Mouse (Mus musculus): ENCODE results near the gene Tgfb1.

The Tgfb1 gene

DNA sequence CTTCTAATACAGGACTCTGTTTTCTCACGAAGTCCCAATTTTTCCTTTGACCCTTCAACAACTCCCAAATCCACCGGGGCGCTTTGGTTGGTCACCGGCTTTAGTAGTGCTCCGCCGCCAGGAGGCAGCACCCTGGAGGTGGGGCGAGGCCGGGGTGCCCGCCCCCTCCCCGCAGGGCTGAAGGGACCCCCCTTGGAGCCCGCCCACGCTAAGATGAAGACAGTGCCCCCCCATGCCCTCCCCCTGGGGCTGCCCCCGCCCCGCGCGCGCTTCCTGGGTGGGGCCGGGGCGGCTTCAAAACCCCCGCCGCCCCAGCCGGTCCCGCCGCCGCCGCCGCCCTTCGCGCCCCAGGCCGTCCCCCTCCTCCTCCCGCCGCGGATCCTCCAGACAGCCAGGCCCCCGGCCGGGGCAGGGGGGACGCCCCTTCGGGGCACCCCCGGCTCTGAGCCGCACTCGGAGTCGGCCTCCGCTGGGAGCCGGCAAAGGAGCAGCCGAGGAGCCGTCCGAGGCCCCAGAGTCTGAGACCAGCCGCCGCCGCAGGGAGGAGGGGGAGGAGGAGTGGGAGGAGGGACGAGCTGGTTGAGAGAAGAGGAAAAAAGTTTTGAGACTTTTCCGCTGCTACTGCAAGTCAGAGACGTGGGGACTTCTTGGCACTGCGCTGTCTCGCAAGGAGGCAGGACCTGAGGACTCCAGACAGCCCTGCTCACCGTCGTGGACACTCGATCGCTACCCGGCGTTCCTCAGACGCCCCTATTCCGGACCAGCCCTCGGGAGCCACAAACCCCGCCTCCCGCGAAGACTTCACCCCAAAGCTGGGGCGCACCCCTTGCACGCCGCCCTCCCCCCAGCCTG lies at the start of gene Tgfb1:
Tgfb1 (plus strand) TSS at position 323 of the 852 bp plus-strand sequence.
- DNase-seq (ENCODE audit: low read depth, low spot score), result peak; percentile 57

DNA sequence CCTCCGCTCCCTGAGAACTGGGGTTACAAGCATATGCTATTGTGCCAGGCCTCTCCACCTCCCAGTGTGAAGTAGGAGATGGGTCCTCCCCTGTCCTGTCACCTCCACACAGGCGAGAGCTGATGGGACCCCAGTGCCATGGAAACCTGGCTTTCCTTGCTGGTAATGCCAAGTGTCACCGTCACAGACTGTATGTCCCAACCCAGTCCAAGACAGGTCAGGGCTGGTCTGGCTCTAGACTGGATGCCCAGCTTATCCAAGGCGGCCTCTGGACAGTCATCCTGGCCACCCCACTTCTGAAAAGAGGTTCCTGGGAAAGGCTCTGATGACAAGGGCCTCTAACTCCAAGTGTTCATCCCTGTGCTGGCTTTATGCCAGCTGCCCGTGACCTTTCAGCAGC lies 49.7 kb upstream of the Tgfb1 start:
- no peak for DNase-seq (ENCODE audit: low read depth, low spot score)

DNA sequence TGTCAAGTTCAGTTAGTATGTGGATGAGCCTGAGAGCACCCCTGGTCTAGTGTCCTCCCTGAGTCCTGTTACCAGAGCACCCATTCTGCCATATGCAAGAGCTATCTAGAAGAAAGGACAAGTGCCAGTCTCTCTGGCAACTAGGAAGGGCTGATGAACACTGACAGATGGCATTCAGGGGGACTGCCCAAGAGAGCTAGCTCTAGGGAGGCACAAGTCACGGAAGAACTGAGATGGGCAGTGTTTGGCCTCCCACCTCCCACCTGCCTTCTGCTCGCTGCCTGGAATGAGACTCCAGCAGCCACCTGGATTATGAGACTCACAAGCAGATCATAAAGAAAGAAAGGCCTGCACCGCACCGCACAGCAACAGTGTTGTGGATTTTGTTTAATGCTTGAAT lies 47.0 kb upstream of the Tgfb1 start:
- no peak for DNase-seq (ENCODE audit: low read depth, low spot score)

DNA sequence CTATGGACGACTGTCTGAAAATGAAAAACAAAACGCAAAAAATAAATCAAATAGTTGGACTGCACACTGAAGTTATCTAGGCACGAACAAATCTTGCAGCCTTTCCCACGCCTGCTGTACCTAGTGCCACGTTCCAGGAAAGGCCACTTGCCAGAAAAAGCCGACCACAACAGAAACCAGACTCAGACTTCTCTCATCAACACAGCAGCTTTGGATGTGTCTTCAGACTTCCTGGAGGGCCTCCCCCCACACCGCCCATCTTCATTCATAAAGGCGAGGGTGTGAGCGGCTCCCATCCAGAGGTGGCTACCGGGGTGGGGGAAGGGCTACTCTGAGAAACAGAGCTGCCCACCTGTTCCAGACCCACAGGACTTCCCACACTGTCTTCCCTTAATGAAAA lies 42.7 kb upstream of the Tgfb1 start:
- peak; percentile 5 for DNase-seq (ENCODE audit: low read depth, low spot score)

DNA sequence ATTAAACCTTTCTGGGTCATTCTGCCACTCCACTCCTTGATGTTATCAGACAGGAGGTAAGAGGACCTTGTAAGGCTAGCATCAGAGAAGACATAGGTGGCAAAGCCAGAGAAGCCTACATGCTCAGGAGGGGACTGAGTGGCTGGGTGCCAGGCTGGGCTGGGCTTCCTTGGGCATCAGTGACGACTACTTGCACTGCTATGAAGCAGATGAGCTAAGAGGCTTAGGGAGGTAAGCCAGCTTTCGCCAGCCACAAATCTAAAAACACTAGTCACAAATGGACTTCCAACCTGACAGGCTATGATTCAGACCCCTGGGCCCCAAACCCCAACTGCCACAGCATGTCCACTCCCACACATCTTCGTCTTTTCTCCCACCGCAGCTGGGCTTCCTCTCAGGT lies 42.2 kb upstream of the Tgfb1 start:
- peak; percentile 16 for DNase-seq (ENCODE audit: low read depth, low spot score)

DNA sequence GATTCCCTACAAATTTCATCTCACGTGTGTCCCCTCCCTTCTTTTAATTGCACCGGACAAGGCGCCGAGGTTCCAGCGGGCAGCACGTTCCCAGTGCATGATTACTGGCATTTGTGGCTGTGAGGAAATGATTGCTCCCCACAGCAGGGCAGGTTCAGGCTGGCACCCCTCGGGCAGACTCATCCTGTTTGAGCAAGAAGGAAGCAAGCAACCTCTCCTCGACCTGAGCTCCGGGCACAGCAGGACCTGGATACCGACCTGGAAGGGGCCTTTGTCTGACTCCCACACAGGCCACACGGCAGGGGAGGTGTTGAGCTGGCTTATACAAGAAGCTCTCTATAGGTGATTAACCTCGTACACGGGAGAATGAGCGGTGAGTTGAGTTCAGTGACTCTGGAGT lies 41.7 kb upstream of the Tgfb1 start:
- no peak for DNase-seq (ENCODE audit: low read depth, low spot score)

DNA sequence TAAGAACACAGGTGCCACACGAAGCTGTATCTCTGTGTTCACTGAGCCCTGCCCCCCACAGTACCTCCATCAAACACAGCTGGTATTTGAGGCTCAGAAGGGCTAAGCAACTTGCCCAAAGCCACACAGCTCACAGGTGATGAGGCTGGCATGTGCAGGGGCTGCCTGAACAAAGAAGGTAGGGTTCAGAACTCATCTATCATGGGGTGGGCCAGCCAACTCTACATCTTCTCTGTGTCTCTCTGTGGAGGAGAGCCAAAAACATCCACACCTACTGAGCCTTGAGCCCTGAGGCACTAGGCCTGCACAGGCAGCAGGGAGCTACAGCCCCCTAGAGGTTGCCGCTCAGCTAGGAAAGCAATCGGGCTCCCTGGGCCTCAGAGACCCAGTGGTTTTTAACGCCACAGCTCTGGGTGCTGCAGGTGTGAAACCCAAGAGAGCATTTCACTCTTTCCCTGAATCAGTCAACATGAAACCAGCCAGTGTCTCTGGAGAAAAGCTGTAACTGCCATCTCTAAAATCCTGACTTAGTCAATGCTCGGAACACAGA lies 39.2 kb upstream of the Tgfb1 start:
- no peak for DNase-seq (ENCODE audit: low read depth, low spot score)

DNA sequence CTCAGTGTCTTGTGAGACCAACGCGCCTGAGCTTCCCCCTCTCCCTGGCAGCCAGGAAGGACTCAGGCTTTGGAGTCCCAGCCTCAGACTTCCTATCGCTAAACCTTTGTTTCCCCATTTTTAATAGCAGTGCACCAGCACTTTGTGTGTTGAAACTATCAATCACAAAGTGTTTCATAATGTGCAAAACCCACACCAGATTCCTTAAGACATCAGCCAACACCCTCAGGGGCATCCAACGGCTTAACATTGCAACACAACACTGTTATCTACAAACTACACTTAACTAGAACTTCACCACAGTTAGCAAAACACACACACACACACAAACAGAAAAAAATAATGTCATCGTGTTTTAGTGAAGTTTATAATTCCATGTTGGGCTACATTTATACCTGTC lies 37.0 kb upstream of the Tgfb1 start:
- no peak for DNase-seq (ENCODE audit: low read depth, low spot score)

DNA sequence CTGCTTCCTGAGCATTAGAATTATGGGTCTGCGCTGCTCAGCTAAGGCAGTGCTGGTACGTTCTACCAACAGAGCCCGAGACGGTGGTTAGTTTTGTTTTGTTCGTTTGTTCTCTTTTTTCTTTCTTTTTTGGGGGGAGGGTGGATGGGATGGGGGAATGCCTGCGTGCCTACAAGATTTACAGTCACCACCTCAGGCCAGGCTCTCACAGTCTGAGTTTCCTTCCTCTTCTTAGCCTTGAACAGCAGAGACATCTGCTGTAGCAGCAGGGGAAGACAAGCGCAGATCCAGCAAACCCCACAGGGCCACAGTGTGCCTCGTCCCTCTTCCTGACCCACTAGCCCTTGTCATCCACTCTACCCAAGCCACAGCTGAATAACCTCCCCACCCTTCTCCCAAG lies 35.5 kb upstream of the Tgfb1 start:
- DNase-seq (ENCODE audit: low read depth, low spot score), result no peak

DNA sequence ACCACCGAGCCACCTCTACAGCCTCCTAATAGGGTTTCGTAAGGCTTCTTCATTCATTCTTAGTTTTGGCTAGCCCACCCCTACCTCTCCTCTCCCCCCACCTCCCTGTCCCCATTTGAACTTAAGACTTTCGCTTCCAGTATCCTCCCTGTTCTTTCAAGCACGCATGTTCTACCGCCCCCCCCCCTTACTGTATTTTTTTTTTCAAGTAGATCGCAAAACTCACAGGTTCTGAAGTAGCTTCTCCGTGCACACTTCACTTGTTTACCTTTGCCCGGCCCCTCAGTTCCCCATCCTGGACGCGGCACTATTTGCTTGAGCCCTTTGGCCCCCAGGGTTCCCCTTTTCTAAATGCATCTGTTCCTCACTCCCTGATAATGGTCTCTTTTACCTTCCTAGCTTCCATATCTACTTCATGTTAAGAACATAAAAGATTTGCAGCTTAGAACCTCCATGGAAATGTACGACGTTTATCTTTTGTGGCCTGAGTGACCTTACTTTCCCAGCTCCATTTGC lies 34.5 kb upstream of the Tgfb1 start:
- no peak for DNase-seq (ENCODE audit: low read depth, low spot score)

DNA sequence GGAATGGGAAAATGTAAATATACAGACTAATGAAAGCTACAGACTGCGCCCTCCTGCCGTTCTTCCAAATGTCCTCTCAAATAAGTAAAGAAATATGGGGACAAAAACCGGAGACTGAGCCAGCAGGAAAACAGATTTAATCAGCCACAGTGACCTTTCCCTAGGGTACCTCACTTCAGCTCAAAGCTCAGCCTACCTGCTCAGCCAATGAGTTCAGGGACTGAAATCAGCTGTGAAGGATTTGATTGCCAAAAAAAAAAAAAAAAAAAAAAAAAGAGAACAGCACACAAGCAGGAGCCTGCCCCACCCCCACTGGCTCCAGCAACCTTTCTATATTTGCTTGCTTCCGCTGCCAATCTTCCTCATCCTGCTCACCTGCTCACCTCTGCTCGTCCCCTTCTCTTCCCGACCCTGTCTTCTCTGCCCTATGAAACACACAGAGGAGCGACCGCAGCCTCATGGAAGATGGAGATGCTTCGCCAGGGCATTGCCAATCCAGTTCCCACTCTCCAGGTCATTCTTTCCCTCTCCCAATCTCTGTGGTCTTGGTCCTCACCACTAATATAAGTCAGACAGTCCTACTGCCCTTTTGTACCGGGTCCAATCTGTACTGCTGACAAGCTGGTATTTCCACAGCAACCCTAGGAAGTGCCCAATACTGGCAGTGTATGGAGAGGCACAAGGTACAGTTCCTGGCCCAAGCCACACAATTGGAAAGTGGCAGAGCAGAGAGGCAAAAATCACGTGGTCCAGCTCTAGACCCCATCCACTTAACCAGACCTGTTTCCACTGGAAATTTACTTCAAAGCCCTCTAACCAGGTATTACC lies 31.0 kb upstream of the Tgfb1 start:
- DNase-seq (ENCODE audit: low read depth, low spot score), result no peak

DNA sequence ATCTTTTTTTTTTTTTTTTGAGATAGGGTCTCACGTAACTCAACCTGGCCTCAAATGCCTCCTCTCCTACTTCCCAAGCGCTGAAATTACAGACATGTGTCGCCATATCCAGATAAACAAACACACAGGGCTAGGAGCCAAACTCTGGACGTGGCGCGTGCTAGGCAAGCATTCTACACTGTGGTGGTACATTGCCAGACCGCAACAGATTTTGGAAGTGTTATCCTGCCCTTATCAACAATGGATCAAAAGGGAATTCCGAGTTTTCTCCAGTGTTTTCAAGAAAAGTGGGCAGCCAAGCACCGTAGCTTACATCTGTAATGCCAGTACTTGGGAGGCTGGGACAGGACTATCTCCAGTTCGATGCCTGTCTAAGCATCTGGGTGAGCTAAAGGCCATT lies 29.0 kb upstream of the Tgfb1 start:
- peak; percentile 35 for DNase-seq (ENCODE audit: low read depth, low spot score)

DNA sequence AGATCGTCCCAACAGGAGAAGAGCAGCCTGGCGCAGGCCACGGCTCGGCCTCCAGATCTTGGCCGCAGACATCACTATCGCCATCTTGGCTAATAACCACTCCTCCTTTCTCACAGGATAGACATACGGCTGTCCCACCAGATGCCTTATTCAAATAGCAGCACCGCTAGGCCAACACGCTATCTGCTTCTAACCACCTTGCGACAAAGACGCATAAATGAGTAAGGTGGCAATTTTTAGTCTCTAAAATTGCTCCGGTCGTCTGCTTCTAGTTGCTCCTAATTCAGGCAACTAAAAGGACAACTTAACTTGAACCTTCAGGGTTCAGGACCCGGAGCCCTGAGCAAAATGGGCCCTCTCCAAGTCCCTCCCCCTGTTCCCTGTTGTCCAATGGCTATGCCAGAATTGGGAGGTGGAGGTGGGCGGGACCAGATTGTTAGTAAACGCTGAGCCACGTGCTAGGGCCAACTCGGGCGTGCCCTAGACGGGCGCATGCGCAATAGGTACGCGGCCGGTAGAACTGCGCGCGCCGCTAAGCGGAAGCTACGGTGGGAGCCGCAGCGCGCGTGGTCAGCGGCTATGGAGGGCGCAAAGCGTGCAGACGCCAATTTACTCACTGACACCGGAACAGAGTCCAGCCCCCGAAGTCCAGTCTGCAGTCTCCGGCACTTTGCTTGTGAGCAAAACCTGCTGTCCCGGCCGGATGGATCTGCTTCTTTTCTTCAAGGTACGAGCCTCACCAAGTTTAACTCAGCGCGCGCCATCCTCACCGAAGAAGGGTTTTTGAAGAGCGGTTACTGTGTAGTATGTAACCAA lies 27.9 kb upstream of the Tgfb1 start, which contains the start of the genes Bckdha and Exosc5:
Bckdha (minus strand) TSS at position 325 of the 816 bp plus-strand sequence.
Exosc5 (plus strand) TSS at position 508 of the 816 bp plus-strand sequence.
- DNase-seq (ENCODE audit: low read depth, low spot score), result peak; percentile 99

DNA sequence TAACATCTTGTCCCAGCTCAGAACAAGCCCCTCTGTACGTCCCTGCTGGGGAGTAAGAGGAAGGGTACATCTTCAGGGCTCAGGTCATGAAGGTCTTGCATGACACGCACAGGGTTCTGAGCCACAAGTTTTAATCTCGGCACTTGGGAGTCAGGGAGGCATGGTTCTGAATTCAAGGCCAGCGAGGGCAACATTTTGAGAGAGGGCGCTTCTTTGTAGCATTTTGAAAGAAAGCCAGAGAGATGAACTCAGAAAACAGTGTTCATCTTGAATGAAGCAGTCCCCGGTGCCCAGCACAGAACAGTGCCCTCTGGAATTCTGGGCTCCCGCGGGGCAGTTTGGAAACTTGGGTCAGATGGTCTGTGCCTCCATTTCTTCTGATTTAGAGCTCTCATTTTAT lies 20.4 kb upstream of the Tgfb1 start:
- DNase-seq (ENCODE audit: low read depth, low spot score), result no peak

DNA sequence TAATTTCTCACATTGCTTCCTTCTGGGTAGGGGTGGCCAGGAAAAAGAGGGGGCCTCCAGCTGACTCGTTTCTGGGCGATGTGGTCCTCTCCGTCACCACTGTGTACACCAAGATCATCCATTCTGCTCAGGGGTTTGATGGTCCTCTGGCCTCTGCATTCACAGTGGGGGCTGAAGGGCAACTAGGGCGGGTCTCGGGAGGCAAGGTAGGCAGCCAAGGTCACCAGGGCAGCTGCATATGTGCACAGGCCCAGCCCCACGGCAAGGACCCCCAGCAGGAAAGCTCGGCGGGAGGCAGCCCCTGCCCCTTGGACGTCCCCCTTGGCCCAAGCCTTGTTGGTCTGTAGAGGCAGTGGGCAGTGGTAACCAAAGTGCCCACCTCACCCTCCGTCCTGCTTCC lies 17.6 kb upstream of the Tgfb1 start:
- no peak for DNase-seq (ENCODE audit: low read depth, low spot score)

DNA sequence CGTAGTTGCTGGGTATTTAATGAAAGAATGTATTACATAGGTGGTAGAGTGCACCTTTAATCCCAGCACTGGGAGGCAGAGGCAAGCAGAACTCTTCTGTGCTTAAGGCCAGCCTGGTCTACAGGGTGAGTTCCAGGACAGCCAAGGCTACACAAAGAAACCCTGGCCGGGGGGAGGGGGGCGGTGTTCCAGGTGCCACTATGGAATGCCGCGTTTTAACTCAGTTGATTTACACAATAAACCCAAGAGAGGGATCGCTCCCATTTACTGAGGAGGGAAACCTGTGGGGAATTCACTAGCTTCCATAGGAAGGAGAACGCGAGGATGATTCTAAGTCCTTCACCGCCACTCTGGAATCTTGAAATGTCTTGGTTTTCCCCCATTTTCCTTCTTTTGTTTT lies 17.2 kb upstream of the Tgfb1 start:
- no peak for DNase-seq (ENCODE audit: low read depth, low spot score)

DNA sequence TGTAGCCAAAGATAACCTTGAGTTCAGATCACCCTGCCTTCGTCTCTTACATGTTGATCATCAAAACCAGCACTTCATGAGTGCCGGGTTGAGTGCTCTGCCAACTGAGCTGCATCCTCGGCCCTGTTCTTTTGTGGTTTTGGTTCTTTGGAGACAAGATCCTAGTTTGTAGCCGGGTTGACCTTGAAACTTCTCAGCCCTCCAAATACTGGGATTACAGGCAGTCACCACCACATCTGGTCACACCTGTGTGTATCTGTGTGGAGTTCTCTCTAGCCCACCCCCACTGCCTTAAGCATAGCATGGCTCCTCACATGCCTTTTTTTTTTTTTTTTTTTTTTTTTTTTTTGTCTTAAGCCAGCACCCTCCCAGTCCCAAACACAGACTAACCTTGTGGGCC lies 16.7 kb upstream of the Tgfb1 start:
- DNase-seq (ENCODE audit: low read depth, low spot score), result no peak

DNA sequence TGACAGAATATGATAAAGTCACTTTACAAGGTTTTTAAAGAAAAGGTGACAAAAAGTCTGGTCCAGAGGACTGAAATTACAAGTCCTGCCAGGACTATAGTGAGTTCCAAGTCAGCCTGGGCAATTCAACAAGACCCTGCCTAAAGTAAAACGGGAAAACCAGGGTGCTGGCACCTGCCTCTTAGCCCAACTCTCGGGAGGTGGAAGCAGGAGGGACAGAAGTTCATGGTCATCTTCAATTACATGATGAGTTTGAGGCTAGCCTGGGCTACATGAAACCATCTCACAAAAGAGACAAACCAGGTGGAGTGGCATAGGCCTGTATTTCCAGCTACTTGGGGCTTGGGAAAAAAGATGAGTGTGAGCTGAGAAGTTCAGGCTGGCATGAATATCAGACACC lies 15.1 kb upstream of the Tgfb1 start:
- DNase-seq (ENCODE audit: low read depth, low spot score), result no peak

DNA sequence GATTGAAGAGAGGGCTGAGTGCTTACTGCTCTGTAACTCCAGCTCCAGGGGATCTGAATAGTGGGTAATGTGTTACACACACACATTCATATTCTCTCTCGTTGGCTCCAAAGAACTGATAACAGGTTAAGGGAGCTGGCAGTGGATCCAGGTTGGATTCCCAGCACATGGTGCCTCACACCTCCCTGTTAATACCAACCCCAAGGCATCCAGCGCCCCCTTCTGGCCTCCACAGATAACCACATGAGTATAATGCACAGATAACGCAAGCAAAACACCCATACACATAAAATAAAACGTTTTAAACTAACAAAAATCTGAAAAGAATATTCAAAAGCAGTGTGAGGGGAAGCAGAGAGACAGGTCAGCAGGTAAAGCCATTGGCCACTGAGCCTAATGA lies 14.4 kb upstream of the Tgfb1 start:
- no peak for DNase-seq (ENCODE audit: low read depth, low spot score)

DNA sequence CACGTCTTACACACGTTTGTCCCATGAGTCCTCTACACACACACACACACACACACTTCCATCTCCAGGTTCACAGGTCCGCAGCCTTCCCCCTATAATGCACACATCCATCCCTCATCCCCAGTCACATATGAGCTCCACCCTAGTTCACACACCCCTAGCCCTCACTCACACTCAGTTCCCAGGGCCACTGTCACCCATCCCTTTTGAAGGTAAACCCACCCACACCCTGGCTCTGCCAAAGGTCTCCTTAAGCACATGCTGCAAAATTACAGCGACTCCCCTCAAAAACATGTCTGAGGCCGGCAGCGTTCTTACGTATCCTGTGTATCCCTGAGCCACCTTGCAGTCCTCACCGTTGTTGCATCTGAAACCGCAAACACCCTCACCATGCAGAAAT lies 12.5 kb upstream of the Tgfb1 start:
- no peak for DNase-seq (ENCODE audit: low read depth, low spot score)

DNA sequence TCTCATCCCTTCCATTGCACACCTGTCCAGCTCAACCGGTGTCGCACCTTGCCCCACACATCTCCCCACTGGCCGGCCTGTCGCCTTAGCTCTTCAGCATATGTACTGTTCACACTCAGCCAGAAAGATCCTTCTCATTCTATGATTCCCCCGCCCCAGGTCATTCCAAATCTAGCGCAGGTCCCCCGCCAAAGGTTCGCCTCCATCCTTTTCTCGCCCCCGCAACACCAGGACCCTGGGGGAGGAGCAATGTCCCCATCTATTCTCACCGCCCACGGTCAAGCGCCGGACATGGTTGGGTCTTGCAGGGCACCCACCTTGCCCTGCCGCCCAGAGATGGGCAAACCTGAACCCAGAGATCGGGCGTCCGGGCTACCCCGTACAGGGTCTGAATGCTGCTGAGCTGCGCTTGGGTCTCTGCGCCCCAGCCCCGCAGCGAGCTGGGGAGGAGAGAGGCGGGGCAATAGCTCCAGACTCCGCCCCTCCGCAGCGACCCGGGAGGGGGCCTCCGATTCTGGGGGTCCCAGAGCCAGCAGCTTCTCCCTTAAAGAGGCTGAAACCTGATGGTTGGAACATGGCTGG lies 12.0 kb upstream of the Tgfb1 start, which contains the start of gene Tmem91:
Tmem91 (minus strand) TSS at position 448 of the 582 bp plus-strand sequence.
- no peak for DNase-seq (ENCODE audit: low read depth, low spot score)
